Mouse (Mus musculus) gastrocnemius, adult 2 months (tissue): ENCODE measurements at regions not wholly inside any gene's neighbourhood (a gene's known extent, or its start where the extent isn't known, plus 50 kb on each side); places are given as distances from the start of the nearest gene placed in this dataset.
A peak's percentile ranks its signal among the peaks of the same experiment; 100 is the strongest.

Experiments used
- DNase-seq: peaks from one replicate; pipeline ENCODE4 v3.0.0; 2022
- H3K27ac ChIP-seq: fragments of 200-600 bp; 2 replicates; pipeline ENCODE4 v1.8.1; 2022; ENCODE audit warnings: mild to moderate bottlenecking
- H3K4me3 ChIP-seq: fragments of 200-600 bp; 2 replicates; pipeline ENCODE4 v1.8.1; 2022; ENCODE audit warnings: mild to moderate bottlenecking, moderate library complexity
- CTCF ChIP-seq: fragments of 200-600 bp; IDR thresholded peaks from 2 replicates; pipeline ENCODE4 v1.8.1; 2022; ENCODE audit warnings: antibody characterized with exemption, mild to moderate bottlenecking, moderate library complexity
- intact Hi-C: fragments of 180-260 bp; cut with DNase I; formaldehyde crosslinking; loops from one replicate; pipeline ENCODE4 v1.15.1; 2025

DNA sequence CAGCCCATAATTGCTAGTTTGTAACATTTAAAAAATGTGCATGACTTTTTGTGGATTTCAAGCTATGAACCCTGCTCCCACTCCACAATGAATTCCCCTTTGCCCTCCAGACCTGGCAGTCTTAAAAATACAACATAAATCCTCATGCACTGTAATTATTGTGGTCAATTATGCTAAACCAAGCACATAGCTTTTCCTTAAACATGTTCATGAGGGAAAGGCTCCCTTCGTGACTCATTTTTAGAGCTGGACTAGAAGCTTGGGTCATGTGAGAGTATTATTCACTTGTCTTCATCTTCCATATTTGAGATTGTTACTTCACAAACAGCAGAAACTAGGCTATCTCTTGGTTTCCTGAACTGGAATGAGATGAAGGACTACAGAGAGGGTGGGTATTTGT is 356.7 kb upstream of the Marcks start:
- DNase-seq = no peak
- intact Hi-C loops = no loop called here
- H3K4me3 ChIP-seq = no peak overlapping the region
- H3K27ac ChIP-seq = no peak overlapping the region
- no peak for TF ChIP-seq CTCF

DNA sequence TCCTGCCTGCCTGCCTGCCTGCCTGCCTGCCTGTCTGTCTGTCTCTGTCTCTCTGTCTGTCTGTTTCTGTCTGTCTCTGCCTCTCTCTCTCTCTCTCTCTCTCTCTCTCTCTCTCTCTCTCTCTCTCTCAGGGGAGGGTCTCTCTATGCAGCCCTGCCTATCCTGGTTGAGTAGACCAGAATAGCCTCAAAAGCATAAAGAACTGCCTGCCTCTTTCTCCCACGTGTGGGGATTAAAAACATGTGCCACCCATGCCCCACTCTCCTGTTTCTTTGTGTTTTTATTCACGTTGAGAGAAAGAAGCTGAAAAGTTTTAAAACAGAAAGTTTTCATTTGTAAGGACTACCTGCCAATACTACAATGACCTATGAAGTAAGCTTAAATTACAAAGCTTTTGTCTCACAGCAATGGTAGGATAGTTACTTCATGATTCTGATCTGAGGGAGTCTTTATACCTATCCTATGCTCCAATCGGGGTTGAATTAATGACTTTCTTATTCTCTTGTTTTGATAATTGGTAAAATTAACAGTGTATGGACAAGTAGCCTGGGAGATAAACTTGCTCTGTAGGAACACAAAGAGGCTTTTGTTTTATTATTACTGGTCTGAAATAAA is 355.9 kb upstream of the Marcks start:
- H3K27ac ChIP-seq = no peak overlapping the region
- intact Hi-C loops = no loop called here
- H3K4me3 ChIP-seq = no peak overlapping the region
- TF ChIP-seq CTCF = no peak
- no peak for DNase-seq

DNA sequence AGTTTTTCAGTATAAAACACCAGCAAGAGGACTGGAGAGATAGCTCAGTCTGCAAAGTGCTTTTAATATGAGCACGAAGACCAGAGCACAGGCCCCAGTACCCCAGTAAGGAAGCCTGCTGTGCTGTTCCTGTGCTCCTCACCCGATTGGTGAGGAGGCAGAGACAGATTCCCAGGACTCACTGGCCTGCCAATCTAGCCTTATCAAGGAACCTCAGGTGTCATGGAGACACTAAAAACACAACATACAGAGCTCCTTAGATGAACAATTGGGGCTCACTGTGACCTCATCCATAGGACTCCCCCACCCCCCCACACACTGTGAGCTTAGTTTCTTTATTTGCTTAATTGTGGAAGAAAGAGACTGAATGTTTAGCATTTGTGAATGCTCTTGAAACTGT is 355.4 kb upstream of the Marcks start:
- intact Hi-C loops = no loop called here
- no peak overlapping the region for H3K4me3 ChIP-seq
- TF ChIP-seq CTCF = no peak
- DNase-seq = no peak
- H3K27ac ChIP-seq = no peak overlapping the region

DNA sequence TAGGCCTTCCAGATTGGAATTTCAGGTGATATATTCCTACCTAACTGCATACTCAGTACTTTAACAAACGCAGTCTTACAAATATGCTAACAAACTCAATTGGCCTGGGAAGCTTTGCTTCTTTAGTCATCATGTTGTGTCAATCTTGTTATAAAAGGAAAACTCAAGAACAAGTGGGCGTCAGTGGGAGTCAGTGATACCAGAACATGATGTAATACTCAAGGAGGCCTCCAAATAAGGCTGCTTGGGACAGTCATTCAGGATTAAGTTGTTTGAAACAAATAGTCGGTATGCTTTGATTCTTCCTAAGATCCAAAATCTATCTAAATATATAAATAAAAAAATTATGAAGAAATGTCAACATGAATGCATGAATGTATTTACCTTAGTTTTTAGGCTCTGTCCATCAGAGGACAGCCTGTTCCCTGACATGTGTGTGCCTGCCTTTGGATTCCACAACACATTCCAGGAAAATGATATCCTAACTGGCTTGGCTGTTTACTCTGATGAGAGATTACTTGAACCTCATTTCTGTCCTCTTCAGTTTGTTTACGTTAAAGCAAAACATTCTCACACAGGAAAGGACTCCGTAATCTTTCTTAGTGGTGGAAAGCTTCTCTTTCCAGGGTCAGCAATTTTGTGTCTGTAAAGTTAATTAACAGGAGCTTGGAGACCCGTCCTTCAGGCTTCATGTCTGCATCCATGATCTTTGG is 345.7 kb upstream of the Marcks start:
- H3K27ac ChIP-seq = peak overlapping the region; percentile 52
- intact Hi-C loops = loop anchor here (10.0 kb wide), 1 partner anchor 340 kb away; no protein-coding TSS in a partner anchor
- DNase-seq = no peak

DNA sequence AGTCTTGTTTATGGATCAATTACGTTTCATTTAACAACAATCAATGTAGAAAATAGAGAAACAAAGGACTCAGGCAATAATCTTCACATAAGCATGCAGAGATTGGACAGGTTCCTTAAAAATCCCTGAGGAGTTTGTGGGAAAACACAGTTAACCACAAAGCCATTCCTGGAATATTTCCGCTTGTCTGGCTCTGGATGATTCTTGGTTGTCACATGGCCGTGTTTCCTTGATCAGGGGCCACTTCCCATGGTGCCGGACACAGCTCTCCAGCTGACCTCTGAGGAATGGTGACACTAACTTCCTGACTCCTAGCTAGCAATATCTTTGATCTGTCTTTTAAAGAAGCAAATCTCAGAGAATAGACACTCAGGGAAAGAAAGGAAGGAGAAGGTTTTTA is 344.8 kb upstream of the Marcks start:
- H3K4me3 ChIP-seq = no peak overlapping the region
- no peak for TF ChIP-seq CTCF
- intact Hi-C loops = loop anchor here (10.0 kb wide), 1 partner anchor 339 kb away; no protein-coding TSS in a partner anchor
- H3K27ac ChIP-seq = peak overlapping the region; percentile 52; the same call in 1 of the 2 replicates
- DNase-seq = peak; percentile 36

More for the DNA sequence above, 345.7 kb upstream of the Marcks start:
- H3K4me3 ChIP-seq = no peak overlapping the region
- TF ChIP-seq CTCF = no peak

DNA sequence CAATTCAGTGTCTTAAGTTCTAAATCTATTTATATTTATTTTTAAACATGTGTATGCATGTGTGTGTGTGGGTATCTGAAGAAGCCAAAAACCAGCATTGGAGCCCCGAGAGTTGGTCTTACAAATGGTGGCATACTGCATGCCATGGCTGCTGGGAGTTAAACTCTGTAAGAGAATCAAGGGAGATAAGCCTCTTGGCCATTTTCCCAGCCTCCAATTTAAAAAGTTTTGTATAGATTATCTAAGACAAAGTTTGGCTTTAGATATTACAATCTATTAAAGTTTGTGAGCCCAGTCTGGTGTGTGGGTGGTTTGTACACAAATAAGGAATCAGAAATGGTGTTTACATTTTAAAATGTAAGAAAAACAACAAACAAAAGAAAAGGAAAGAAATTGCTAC is 343.2 kb upstream of the Marcks start:
- no peak for TF ChIP-seq CTCF
- Histone ChIP-seq H3K27ac (no peak overlapping the region), H3K4me3 (no peak overlapping the region)
- no peak for DNase-seq
- intact Hi-C loops = loop anchor here (10.0 kb wide), 1 partner anchor 337 kb away; no protein-coding TSS in a partner anchor

DNA sequence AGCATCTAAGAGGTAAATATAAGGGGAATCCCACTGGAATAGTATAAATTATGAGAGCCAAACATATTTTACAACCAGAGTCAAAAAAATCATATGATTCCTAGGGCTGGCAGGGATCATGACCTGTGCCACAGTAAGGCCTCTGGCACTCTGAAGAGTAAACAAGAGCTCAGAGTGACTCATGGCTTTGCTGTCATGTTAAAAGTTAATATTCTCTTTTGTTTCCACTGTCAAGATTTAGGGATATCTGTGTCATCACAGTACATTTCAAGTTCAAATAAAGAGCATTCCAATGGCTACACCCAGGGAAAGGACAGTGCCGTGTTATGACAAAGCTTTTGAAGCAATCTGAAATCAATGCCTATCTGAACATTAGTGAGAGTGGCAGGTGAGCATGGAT is 341.6 kb upstream of the Marcks start:
- no peak for TF ChIP-seq CTCF
- no peak for DNase-seq
- Histone ChIP-seq H3K27ac (no peak overlapping the region), H3K4me3 (no peak overlapping the region)
- intact Hi-C loops = loop anchor here (10.0 kb wide), 1 partner anchor 336 kb away; no protein-coding TSS in a partner anchor

DNA sequence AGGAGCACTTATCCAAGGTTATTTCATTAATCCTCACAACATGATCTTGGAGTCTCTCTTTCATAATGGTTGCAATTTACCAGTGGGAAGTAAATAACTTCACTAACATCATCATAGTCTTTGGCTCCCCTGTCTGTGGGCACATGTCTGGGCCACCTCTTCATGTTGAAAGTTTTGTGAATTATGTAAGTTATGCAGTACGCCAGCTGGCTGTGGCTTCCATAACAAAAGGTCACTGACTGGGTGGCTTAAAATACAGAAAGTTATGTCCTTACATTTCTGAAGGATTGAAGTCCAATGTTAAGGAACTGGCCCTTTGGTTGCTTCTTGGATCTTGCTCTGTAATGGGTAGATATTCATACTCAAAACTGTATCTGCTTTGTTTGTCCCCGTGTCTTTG is 339.4 kb upstream of the Marcks start:
- H3K27ac ChIP-seq = no peak overlapping the region
- intact Hi-C loops = no loop called here
- DNase-seq = no peak
- no peak overlapping the region for H3K4me3 ChIP-seq
- no peak for TF ChIP-seq CTCF

DNA sequence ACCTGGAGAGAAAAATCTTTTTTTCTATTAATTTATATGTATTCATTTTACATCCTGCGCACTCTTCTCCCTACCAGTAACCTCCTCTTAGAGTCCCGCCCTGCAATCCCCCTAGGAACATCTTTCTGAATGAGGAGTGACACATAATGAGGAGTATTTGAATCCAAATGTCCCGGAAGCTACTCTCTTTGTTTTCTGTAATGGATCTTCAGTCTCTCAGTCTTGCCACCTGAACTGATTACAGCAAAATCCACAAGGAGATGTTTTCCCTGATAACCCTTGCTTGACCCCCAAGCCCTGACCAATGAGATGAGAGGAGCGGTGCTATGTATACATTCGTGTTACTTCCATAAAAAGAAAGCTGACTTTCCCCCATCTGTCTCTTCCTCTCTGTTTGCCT is 334.4 kb upstream of the Marcks start:
- no peak for TF ChIP-seq CTCF
- Histone ChIP-seq H3K4me3 (no peak overlapping the region), H3K27ac (no peak overlapping the region)
- intact Hi-C loops = no loop called here
- no peak for DNase-seq

DNA sequence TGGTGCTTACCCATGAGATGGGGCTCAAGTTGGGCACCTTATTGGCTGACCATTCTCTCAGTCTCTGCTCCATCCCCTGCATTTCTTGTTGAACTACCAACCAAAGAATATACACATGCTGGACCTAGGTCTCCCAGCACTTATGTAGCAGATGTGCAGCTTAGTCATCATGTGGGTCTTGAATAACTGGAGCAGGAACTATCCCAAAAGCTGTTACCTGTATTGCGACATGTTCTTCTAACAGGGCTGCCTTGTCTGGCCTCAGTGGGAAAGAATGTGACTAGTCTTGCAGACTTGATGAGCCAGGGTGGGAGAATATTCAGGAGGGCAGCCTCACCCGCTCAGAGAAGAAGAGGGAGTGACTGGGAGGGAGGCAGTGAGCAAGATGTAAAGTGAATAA is 318.7 kb upstream of the Marcks start:
- Histone ChIP-seq H3K4me3 (no peak overlapping the region), H3K27ac (no peak overlapping the region)
- intact Hi-C loops = no loop called here
- no peak for DNase-seq
- no peak for TF ChIP-seq CTCF

DNA sequence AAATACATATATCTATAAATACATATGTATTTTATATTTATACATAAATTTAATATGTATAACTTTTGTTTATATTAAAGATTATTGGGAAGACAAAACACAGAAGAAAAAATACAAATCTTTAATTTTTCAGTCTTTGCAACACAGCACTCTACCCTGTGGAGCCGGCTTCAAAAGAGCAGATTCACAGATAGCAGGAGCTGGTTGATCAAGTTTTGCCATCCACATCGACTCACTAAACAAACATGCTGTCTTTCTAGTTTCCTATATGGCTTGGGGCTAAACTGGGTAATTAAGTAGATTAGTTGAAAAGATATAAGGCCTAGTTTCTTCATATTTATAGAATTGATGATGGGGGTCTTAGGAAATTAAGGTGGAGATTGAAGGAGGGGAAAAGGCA is 311.2 kb upstream of the Marcks start:
- no peak overlapping the region for H3K4me3 ChIP-seq
- TF ChIP-seq CTCF = no peak
- DNase-seq = no peak
- intact Hi-C loops = no loop called here
- no peak overlapping the region for H3K27ac ChIP-seq

DNA sequence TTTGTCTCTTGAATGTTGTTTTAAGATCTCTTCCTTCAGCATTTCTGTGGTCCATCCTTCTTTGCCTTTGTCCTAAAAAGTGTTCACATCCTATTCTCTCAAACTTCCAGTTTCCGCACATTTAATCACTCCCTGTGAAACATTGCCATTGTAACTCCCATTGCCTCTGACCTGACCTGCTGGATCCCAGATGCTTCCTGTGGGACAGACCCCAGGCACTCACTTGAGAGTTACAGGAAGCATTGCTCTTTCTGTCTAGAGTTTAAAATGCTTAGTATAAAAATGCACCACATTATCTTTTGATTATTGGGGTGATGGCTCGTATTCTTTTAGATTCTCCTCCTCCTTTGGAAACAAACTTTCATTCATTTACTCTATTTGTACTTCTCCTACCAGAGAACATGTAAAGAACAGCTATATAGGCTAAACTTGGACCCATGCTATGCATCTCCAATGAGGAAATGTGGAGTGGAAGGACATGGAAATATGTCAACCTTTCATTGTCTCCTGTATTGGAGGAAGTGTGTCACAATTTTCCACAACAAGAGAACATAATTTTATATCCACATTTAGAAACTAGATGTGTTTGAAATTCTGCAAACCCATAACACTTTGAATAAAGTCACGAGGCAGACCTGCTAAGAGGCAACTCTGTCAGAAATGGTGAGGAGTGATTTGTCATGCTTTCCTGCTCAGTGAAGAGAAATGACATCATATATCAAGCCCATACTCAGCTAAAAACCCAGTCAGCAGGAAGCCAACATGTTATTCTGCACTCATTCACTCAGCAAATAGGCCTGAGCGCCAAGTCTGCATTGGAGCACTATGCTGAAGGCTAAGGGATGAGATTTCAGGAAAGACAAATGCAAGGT is 308.8 kb upstream of the Marcks start:
- no peak for DNase-seq
- 0 out of 2 replicates have a peak overlapping the region, but pooled peaks have one; percentile 9 for H3K27ac ChIP-seq
- TF ChIP-seq CTCF = no peak
- no peak overlapping the region for H3K4me3 ChIP-seq
- intact Hi-C loops = no loop called here
